Mouse (Mus musculus) urinary bladder, postnatal 36 days (tissue): Measurements from ENCODE around the gene Tmem263.

Source experiments
- DNase-seq, 2 experiments: peaks; one replicate each; pipeline ENCODE4 v3.0.0; 2022; ENCODE audit warnings: low spot score in 2 of 2, mixed read lengths in 1 of 2

Gene Tmem263

GRCm38 (mm10) chr10:85102247-85103084 is at the start of gene Tmem263, which contains the start of gene Fhl4:
Gene Tmem263 (plus strand): TSS chr10:85102627.
Gene Fhl4 (minus strand): TSS chr10:85102495.
- DNase-seq, result peak; percentile 56 to 71

- DNase-seq, result no peak
Observed at GRCm38 (mm10) chr10:85054876-85055275, 47.6 kb upstream of the Tmem263 start.

GRCm38 (mm10) chr10:85071605-85072152 is 30.7 kb upstream of the Tmem263 start:
- no peak for DNase-seq

GRCm38 (mm10) chr10:85101841-85102240 is 586 bp upstream of the Tmem263 start:
- DNase-seq, result no peak

GRCm38 (mm10) chr10:85103085-85103885 is 858 bp downstream of the Tmem263 start:
- DNase-seq, result peak; percentile 3 to 9

GRCm38 (mm10) chr10:85114409-85114808 is 12.0 kb downstream of the Tmem263 start:
- no peak for DNase-seq

- no peak for DNase-seq
Observed at GRCm38 (mm10) chr10:85125184-85125583, 22.8 kb downstream of the Tmem263 start.

- peak; percentile 74 to 91 for DNase-seq
Observed at GRCm38 (mm10) chr10:85127395-85128287, 25.2 kb downstream of the Tmem263 start, which contains the start of gene Mterf2. Gene Mterf2 (minus strand): TSS chr10:85128027.

GRCm38 (mm10) chr10:85128453-85128852 is 26.0 kb downstream of the Tmem263 start:
- DNase-seq, result peak; percentile 5 to 13

GRCm38 (mm10) chr10:85136573-85136972 is 34.1 kb downstream of the Tmem263 start:
- DNase-seq, result no peak

GRCm38 (mm10) chr10:85141465-85141864 is 39.0 kb downstream of the Tmem263 start:
- no peak for DNase-seq

- no peak for DNase-seq
Observed at GRCm38 (mm10) chr10:85146282-85146681, 43.9 kb downstream of the Tmem263 start.

- no peak for DNase-seq
Observed at GRCm38 (mm10) chr10:85149226-85149625, 46.8 kb downstream of the Tmem263 start.

- peak; percentile 45 to 62 for DNase-seq
Observed at GRCm38 (mm10) chr10:85154195-85154594, 51.8 kb downstream of the Tmem263 start.

GRCm38 (mm10) chr10:85157451-85157850 is 55.0 kb downstream of the Tmem263 start:
- DNase-seq, result no peak

GRCm38 (mm10) chr10:85159989-85160619 is 57.7 kb downstream of the Tmem263 start:
- no peak for DNase-seq

GRCm38 (mm10) chr10:85161745-85162351 is 59.4 kb downstream of the Tmem263 start:
- DNase-seq, result no peak

- no peak for DNase-seq
Observed at GRCm38 (mm10) chr10:85164791-85165190, 62.4 kb downstream of the Tmem263 start.

- DNase-seq, result no peak
Observed at GRCm38 (mm10) chr10:85165306-85165705, 62.9 kb downstream of the Tmem263 start.
